Mouse (Mus musculus) forebrain, embryonic 16.5 days (tissue): ENCODE measurements around the gene Zfp592. TPM values are rescaled to one million over a fixed set of nuclear protein-coding genes. Genes with fewer than 3 reads are reported as not detected.
A peak's percentile ranks its signal among the peaks of the same experiment; 100 is the strongest.

ENCODE experiments used
- ATAC-seq: fragments of 200-750 bp; cut with Nextera tagmentation; 2 replicates; pipeline ENCODE4 v1.8.0; 2017; ENCODE audit warnings: mild to moderate bottlenecking, moderate library complexity
- H3K27ac ChIP-seq: fragments of 300-500 bp; sonication (generic); 2 replicates; pipeline ENCODE4 v1.5.1; 2014; ENCODE audit warnings: low read length, control low read depth
- H3K27me3 ChIP-seq: fragments of 300-500 bp; sonication (generic); replicated peaks from 2 replicates; pipeline ENCODE4 v1.6.1; 2014; ENCODE audit warnings: low read length; ENCODE audit not compliant: control insufficient read depth, insufficient read depth
- H3K36me3 ChIP-seq: fragments of 300-500 bp; sonication (generic); 2 replicates; pipeline ENCODE4 v1.6.1; 2014; ENCODE audit not compliant: control insufficient read depth, insufficient read depth
- H3K4me1 ChIP-seq: fragments of 300-500 bp; sonication (generic); replicated peaks from 2 replicates; pipeline ENCODE4 v1.6.1; 2014; ENCODE audit warnings: low read length; ENCODE audit not compliant: control insufficient read depth, insufficient read depth
- H3K4me2 ChIP-seq: fragments of 300-500 bp; sonication (generic); 2 replicates; pipeline ENCODE4 v1.6.1; 2014; ENCODE audit warnings: mild to moderate bottlenecking, low read length, control low read depth
- H3K4me3 ChIP-seq: fragments of 300-500 bp; sonication (generic); replicated peaks from 2 replicates; pipeline ENCODE4 v1.5.1; 2014; ENCODE audit warnings: mild to moderate bottlenecking, low read length, control low read depth
- H3K9ac ChIP-seq: fragments of 300-500 bp; sonication (generic); replicated peaks from 2 replicates; pipeline ENCODE4 v1.6.1; 2014; ENCODE audit warnings: low read depth, low read length, control low read depth
- H3K9me3 ChIP-seq: fragments of 300-500 bp; sonication (generic); 2 replicates; pipeline ENCODE4 v1.6.1; 2016; ENCODE audit warnings: low read length; ENCODE audit not compliant: control insufficient read depth
- WGBS: fragments of 180-500 bp; shearing (Covaris S2); extraction: QIAGEN DNeasy Blood & Tissue Kit; methylation state at CpG from one replicate; pipeline ENCODE4 v1.1.7; 2014; 5-methylcytosine and 5-hydroxymethylcytosine counted together
- polyA plus RNA-seq: library from polyadenylated mRNA; unstranded; fragments of >200 nt; fragmentation: Nextera tagmentation; extraction: Ambion mirVana; gene quantifications from 2 replicates; pipeline ENCODE4 v1.2.1, GENCODE M21; 2015

Gene Zfp592
- polyA plus RNA-seq, 1 experiment from 2014 or later, result 12.1 TPM

DNA sequence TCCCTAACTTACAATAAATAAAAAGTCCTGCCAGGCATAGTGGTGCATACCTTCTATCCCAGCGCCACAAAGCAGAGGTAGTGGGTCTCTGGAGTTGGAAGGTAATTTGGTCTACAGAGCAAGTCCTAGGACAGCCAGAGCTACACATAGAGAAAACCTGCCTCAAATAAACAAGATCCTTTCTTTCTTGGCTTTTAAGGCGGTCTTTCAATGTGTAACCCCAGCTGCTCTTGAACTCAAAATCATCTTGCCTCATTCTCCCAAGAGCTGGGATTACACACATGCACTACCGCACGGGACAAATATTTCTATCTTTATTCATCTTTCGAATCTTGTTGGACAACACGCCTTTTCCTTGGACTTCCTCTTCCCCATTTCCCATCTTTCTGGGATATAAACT is 1.4 kb upstream of the Zfp592 start:
- H3K9ac ChIP-seq, result peak overlapping the region; percentile 97
- H3K36me3 ChIP-seq, result no peaks in the 10 kb centered on the region
- no peaks in the 10 kb centered on the region for H3K27me3 ChIP-seq
- H3K9me3 ChIP-seq, result no peaks in the 10 kb centered on the region
- WGBS, result 77% methylated on average over 6 of the region's 6 CpGs
- H3K4me1 ChIP-seq, result peaks cover 26% of the 10 kb centered on the region
- peak overlapping the region; percentile 84; the same call in 1 of the 2 replicates for H3K27ac ChIP-seq
- H3K4me3 ChIP-seq, result peak overlapping the region; percentile 96
- H3K4me2 ChIP-seq, result peak overlapping the region; percentile 89
- no peak for ATAC-seq

DNA sequence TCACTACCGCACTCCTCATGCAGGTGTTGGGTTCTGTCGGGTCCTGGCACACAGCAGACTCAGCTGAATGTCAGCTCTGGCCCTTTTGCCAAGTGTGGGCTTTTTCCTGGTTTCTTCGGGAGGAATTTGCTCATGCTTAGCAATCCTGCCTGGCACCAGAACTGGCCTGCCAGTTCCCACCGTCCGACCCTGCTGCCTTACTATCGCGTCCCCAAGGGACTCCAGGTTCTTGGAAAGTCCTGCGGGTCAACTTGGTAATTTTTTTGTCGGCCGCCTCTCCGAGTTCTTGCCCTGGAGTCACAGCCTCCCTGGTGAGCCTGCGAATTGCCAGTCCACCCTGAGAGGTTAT is 876 bp upstream of the Zfp592 start:
- Histone ChIP-seq H3K4me2 (peak overlapping the region; percentile 89), H3K27ac (peak overlapping the region; percentile 84), H3K36me3 (no peaks in the 10 kb centered on the region), H3K4me1 (peaks cover 26% of the 10 kb centered on the region), H3K4me3 (peak overlapping the region; percentile 96), H3K27me3 (no peaks in the 10 kb centered on the region), H3K9ac (peak overlapping the region; percentile 97), H3K9me3 (no peaks in the 10 kb centered on the region)
- WGBS, result 2% methylated on average over 12 of the region's 12 CpGs
- no peak for ATAC-seq

DNA sequence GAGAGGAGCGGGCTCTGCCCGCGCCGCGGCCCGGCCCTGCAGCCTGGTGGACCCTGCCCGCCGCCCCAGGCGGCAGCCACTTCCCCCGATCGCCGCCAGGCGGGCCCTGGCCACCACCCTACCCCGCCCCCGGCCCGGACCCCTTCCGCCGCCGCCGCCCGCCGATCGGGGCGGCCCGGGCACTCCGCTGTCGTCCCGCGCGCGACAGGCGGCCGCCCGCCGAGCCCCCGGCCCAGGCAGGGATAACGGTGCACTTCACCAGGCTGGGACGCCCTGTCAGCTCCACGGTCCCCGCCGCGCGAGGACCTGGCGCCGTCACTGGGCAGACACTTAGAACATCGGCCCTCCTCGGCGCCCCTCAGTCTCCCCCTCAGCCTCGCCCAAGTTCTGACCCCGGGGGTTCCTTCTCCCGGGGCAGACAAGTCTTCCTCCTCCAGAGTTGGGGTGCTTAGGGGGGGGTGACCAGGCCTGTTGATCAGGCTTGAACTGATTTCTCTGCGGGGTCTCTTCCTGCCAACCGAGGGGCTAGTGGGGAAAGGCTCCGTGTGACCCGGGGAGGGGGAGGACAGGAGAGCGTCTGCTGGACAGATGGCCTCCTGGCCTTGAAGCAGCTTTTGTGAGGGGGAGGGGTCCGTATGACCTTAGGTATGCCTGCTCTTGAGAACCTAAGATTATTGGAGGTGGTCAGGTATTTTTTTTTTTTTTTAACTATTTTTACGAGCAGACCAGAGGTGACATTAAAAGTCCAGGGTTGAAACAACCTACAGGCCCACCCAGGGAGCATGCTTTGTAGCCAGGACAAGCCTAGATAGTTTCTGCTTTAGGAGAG is 567 bp downstream of the Zfp592 start:
- Histone ChIP-seq H3K27me3 (no peaks in the 10 kb centered on the region), H3K9ac (peak overlapping the region; percentile 97), H3K9me3 (no peaks in the 10 kb centered on the region), H3K4me2 (peak overlapping the region; percentile 88), H3K4me1 (peaks cover 26% of the 10 kb centered on the region), H3K36me3 (no peaks in the 10 kb centered on the region), H3K27ac (peak overlapping the region; percentile 84), H3K4me3 (peak overlapping the region; percentile 96)
- under 1% methylated on average over 49 of the region's 58 CpGs for WGBS
- peak; percentile 85 for ATAC-seq

GRCm38 (mm10) chr7:80994663-80995005 is 1.2 kb downstream of the Zfp592 start:
- H3K4me2 ChIP-seq, result peak overlapping the region; percentile 88
- H3K4me1 ChIP-seq, result peaks cover 26% of the 10 kb centered on the region
- peak overlapping the region; percentile 97 for H3K9ac ChIP-seq
- H3K27ac ChIP-seq, result no peak overlapping the region
- H3K27me3 ChIP-seq, result no peaks in the 10 kb centered on the region
- no peaks in the 10 kb centered on the region for H3K9me3 ChIP-seq
- H3K36me3 ChIP-seq, result no peaks in the 10 kb centered on the region
- ATAC-seq, result no peak
- peak overlapping the region; percentile 96 for H3K4me3 ChIP-seq
- 37% methylated on average over 6 of the region's 6 CpGs for WGBS

DNA sequence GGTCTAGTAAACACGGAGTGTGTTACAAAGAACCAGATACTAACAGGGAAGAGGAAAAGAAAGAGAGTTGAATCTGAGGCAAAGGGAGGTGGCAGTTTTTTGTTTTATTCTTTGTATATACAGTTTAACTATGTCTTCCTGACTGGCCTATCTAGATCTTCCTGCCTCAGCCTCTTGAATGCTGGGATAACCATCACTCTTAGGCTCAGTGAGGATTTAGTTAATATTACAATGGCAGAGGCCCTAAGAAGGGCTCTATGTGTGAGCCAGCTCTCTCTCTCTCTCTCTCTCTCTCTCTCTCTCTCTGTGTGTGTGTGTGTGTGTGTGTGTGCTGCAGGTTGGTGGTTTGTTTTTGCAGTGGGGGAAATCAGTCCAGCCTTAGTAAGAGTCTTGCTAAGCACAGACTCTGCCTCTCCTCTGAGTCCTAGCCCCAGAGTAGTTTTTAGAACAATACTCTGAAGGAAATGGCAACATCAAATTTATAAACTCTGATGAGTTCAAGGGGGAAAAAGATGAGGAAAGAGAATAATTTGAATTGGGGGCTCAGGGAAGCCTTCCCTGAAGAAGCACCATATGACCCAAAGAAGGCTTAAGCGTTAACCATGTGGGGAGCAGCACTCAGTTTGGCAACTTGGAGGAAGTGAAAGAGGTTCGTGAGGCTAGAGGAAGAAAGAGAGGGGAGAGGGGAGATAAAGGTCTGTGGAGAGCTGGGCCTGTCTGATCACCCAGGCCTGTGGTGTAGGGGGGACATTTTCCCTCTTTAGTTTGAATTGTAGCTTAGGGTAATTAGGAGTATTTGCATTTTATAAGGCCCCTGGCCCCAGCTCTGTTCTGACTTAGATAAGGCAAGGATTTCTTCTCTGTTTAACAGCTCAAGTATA is 2.0 kb downstream of the Zfp592 start:
- H3K4me3 ChIP-seq, result no peak overlapping the region
- no peak overlapping the region for H3K27ac ChIP-seq
- no peaks in the 10 kb centered on the region for H3K27me3 ChIP-seq
- no peaks in the 10 kb centered on the region for H3K36me3 ChIP-seq
- no peak overlapping the region; the same call in 1 of the 2 replicates for H3K4me2 ChIP-seq
- H3K9me3 ChIP-seq, result no peaks in the 10 kb centered on the region
- peaks cover 26% of the 10 kb centered on the region for H3K4me1 ChIP-seq
- WGBS, result 63% methylated on average over 3 of the region's 3 CpGs
- ATAC-seq, result no peak
- no peak overlapping the region for H3K9ac ChIP-seq

- no peaks in the 10 kb centered on the region for H3K27me3 ChIP-seq
- no peak overlapping the region for H3K9ac ChIP-seq
- no peak overlapping the region for H3K27ac ChIP-seq
- peaks cover 16% of the 10 kb centered on the region for H3K4me1 ChIP-seq
- 78% methylated on average over 6 of the region's 6 CpGs for WGBS
- H3K36me3 ChIP-seq, result no peaks in the 10 kb centered on the region
- H3K9me3 ChIP-seq, result no peaks in the 10 kb centered on the region
- H3K4me2 ChIP-seq, result no peak overlapping the region
- no peak for ATAC-seq
- H3K4me3 ChIP-seq, result no peak overlapping the region
Measured at GRCm38 (mm10) chr7:80997776-80998175, 4.3 kb downstream of the Zfp592 start.

DNA sequence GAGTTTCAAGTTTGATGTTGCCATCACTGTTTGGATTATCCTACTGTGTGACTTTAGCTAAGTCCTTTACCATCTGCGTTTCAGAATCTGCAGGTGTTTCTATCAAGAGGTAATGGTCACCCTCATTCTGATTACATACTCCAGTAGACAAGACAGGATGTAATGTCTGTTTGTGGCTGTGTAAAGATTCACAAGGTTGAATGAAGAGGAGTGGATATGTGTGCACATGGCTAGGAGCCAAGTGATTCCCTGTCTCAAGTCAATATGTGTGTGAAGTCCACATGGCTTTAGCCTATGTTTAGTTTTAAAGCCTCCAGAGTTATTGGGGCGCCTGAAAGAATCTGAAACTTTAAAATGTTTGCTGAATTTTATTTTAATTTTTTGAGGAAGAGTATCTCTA is 6.1 kb downstream of the Zfp592 start:
- Histone ChIP-seq H3K9ac (no peak overlapping the region), H3K4me1 (peaks cover 12% of the 10 kb centered on the region), H3K27me3 (no peaks in the 10 kb centered on the region), H3K36me3 (no peaks in the 10 kb centered on the region), H3K4me3 (no peak overlapping the region), H3K27ac (no peak overlapping the region), H3K4me2 (no peak overlapping the region), H3K9me3 (no peaks in the 10 kb centered on the region)
- WGBS, result 94% methylated on average over 2 of the region's 2 CpGs
- no peak for ATAC-seq

DNA sequence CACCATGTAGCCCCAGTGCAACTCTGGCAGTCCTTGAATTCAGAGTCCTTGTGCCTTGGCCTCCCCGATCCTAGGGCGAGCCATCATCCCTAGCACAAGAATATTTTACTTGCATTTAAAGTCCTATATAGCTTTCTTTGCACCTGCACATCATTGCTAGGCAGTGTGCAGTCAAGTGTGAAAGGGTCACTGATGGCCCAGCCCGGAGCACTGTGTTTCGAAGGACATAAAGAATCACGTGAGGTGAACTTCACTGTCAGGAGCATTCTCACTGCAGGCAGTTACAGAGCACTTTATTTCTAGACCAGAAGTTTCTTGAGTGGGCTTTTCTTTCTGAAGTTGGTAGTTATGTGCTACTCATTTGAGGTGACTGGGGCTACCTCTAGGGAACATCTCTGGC is 8.4 kb downstream of the Zfp592 start:
- no peak overlapping the region for H3K4me2 ChIP-seq
- no peak overlapping the region for H3K9ac ChIP-seq
- H3K4me3 ChIP-seq, result no peak overlapping the region
- H3K27ac ChIP-seq, result no peak overlapping the region
- WGBS, result 58% methylated on average over 5 of the region's 5 CpGs
- no peaks in the 10 kb centered on the region for H3K9me3 ChIP-seq
- no peak for ATAC-seq
- H3K27me3 ChIP-seq, result no peaks in the 10 kb centered on the region
- no peaks in the 10 kb centered on the region for H3K36me3 ChIP-seq
- H3K4me1 ChIP-seq, result no peaks in the 10 kb centered on the region

DNA sequence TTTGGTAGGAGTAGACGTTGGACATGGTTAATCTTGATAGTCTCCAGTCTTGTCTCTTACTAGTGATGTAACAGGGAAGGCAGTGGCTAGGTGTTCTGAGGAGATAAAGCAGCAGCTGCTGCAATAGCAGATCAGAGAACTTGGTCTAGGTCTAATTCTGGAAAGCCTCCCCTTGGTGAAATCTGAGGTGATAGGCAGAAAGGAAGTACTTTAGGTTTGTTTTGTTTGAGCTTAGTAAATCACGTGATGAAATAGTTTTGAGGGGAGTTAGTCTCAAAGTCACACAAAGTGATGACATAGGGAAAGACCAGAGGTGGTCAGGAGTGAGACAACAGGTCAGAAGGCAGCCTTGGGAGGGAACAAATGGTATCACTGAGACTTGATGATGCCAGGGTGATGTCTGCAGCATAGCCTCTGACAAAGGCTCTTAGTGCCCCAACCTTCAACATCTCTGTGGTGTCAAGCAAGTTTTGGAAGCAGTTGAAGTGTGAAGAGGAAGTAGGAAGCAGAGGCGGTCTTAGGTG is 11.1 kb downstream of the Zfp592 start:
- Histone ChIP-seq H3K4me3 (no peak overlapping the region), H3K36me3 (peaks cover 2% of the 10 kb centered on the region; the same call in 1 of the 2 replicates), H3K27ac (no peak overlapping the region), H3K4me2 (no peak overlapping the region), H3K9me3 (no peaks in the 10 kb centered on the region), H3K4me1 (no peaks in the 10 kb centered on the region), H3K27me3 (no peaks in the 10 kb centered on the region), H3K9ac (no peak overlapping the region)
- no peak for ATAC-seq
- 81% methylated on average over 3 of the region's 3 CpGs for WGBS
